Mouse (Mus musculus): Measurements from ENCODE around the gene Haghl.
A peak's percentile ranks its signal among the peaks of the same experiment; 100 is the strongest.

GRCm38 (mm10) chr17:25773549-25774120 lies 11.8 kb downstream of the Haghl start, which contains the start of gene Narfl:
- TF ChIP-seq EP300 (optimal IDR thresholded peaks at IDR 0.05), result no peak
- peak; percentile 100 for TF ChIP-seq CTCF (IDR thresholded peaks at IDR 0.05; ENCODE audit: low read depth)
